Comparison of ENCODE assay signal across 13 mouse cellular contexts in the genomic region with DNA sequence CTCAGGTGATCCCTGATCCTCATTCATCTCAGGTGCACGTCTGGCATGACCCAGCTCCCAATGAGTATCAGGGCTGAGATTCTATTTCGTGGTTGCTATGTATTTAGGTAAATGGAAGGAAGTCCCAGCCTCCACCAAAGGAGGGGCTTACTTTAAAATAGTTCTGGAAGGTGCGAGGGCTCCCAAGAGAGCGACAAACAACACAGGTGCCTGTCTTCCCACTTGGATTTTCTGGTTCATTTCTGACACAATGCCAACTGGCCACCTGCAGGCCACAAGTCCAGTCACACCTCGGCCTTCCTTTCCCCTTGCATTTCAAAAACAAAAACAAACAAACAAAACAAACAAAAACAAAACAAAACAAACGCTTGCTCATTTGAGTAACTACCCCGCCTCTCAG. TPM values are rescaled to one million over a fixed set of nuclear protein-coding genes. Genes with fewer than 3 reads are reported as not detected.
DNase-seq lines count a peak whose midpoint lies in the region; ATAC-seq and TF ChIP-seq lines count a peak whose summit lies in the region.
"Had no signal": no experiment of that assay in that cellular context is flagged by ENCODE, and none has a peak within 500 bp of the region (broad histone marks: within the 10 kb centered on the region; RNA-seq: fewer than 3 reads in every experiment).

No protein-coding gene starts in this region.

- H3K4me2 ChIP-seq in embryonic facial prominence, embryonic 15.5 days (replicated peaks) = peak overlapping the region; percentile 99; the same call in 1 of the 2 replicates

- H3K36me3 ChIP-seq in heart, adult 2 months (ENCODE audit: control insufficient read depth, insufficient read depth, low read length) = no peaks in the 10 kb centered on the region
- H3K36me3 ChIP-seq in embryonic facial prominence, embryonic 15.5 days = no peaks in the 10 kb centered on the region

- no peak for ATAC-seq in embryonic facial prominence, embryonic 15.5 days (ENCODE audit: insufficient number of reproducible peaks, low FRiP score, low TSS enrichment, low read depth)
- no peak for ATAC-seq in granulocyte monocyte progenitor cell, adult 5-6 weeks (replicated peaks; ENCODE audit: poor library complexity, severe bottlenecking)
- ATAC-seq: inflammation-experienced regulatory T-cells, adult 6 months; liver, postnatal 0 days had no signal

- H3K9ac ChIP-seq in heart, adult 2 months (ENCODE audit: low read depth, low read length) = no peak overlapping the region
- no peak overlapping the region for H3K9ac ChIP-seq in embryonic facial prominence, embryonic 15.5 days
- H3K9ac ChIP-seq: liver, postnatal 0 days had no signal

- 71% methylated on average over 7 of the region's 7 CpGs for WGBS in heart, adult 2 months
- 47% methylated on average over 7 of the region's 7 CpGs for WGBS in embryonic facial prominence, embryonic 15.5 days

- H3K9me3 ChIP-seq in embryonic facial prominence, embryonic 15.5 days (replicated peaks) = no peaks in the 10 kb centered on the region

- H3K4me1 ChIP-seq in heart, adult 2 months (ENCODE audit: control insufficient read depth, insufficient read depth, low read length) = no peaks in the 10 kb centered on the region; the same call in 1 of the 2 replicates
- H3K4me1 ChIP-seq in embryonic facial prominence, embryonic 15.5 days = peaks cover 9% of the 10 kb centered on the region; the same call in 1 of the 2 replicates

- H3K4me3 ChIP-seq in heart, adult 2 months = no peak overlapping the region
- peak overlapping the region; percentile 62; the same call in 1 of the 2 replicates for H3K4me3 ChIP-seq in embryonic facial prominence, embryonic 15.5 days (replicated peaks)
- H3K4me3 ChIP-seq: erythroblast, embryonic 14.5 days had no signal

- DNase-seq in heart, adult 11 months = peak; percentile 59
- DNase-seq in heart, adult 2 months = no peak
- peak; percentile 25 for DNase-seq in layer of hippocampus, adult 9-11 months
- DNase-seq in layer of hippocampus, adult 9-10 months (ENCODE audit: low spot score) = no peak
- DNase-seq in lung, postnatal 36 days = peak; percentile 43
- DNase-seq: gastrocnemius, postnatal 36 days; heart, postnatal 36 days; liver, postnatal 0 days; thymus, postnatal 25 days had no signal

- TF ChIP-seq EP300 in heart, adult 2 months (IDR thresholded peaks at IDR 0.05; ENCODE audit: insufficient read depth, low read depth, low read length) = no peak

- H3K27me3 ChIP-seq in heart, adult 2 months (ENCODE audit: control insufficient read depth, insufficient read depth, low read length) = 0 out of 2 replicates have a peak, but pooled peaks cover 1% of the 10 kb centered on the region
- H3K27me3 ChIP-seq in embryonic facial prominence, embryonic 15.5 days = 0 out of 2 replicates have a peak, but pooled peaks cover 13% of the 10 kb centered on the region

- TF ChIP-seq POLR2A in heart, adult 2 months (IDR thresholded peaks at IDR 0.05; ENCODE audit: insufficient read depth, low read depth, low read length) = no peak

- intact Hi-C loops in heart, adult 2 months (cut with DNase I) = no loop called here

- no peaks in the 10 kb centered on the region for H3K79me2 ChIP-seq in heart, adult 2 months (replicated peaks; ENCODE audit: control insufficient read depth, insufficient read depth, low read length)

- H3K27ac ChIP-seq in heart, adult 2 months = no peak overlapping the region
- H3K27ac ChIP-seq in embryonic facial prominence, embryonic 15.5 days (replicated peaks) = no peak overlapping the region

- no peak for TF ChIP-seq CTCF in heart, adult 2 months (IDR thresholded peaks at IDR 0.05)

RNA-seq across cellular contexts. Expression of gene 2010300C02Rik, which starts 1.4 kb away (rescaled TPM):
- total RNA-seq in heart, adult 2 months (2021) = under 1 TPM; 0.55 to 0.60 TPM
- polyA plus RNA-seq in heart, adult 2 months (2012; rRNA removed) = 0.91 and 1.1 TPM in 2 replicates
- polyA plus RNA-seq in embryonic facial prominence, embryonic 15.5 days (2015; fragmentation: Nextera tagmentation; extraction: Ambion mirVana) = 7.9 and 11.5 TPM in 2 replicates
- total RNA-seq in granulocyte monocyte progenitor cell, adult 5-6 weeks (2014; fragmentation: Nextera tagmentation) = not detected in 2 replicates
- 0.13 TPM in 1 of 2 replicates, not detected in the other for total RNA-seq in granulocyte monocyte progenitor cell, adult 5-6 weeks (2017)

Comparison
In these comparisons a context has a peak if more than half of its experiments do, and no peak if none do; other contexts are left out.
1. DNase-seq: peak in heart, adult 11 months (single experiment), layer of hippocampus, adult 9-11 months (single experiment) and lung, postnatal 36 days (single experiment); none in heart, adult 2 months (0 of 2) and layer of hippocampus, adult 9-10 months (single experiment).